Mouse (Mus musculus) left cerebral cortex, postnatal 25 days (tissue): ENCODE results near the gene Myadml2. TPM values are rescaled to one million over a fixed set of nuclear protein-coding genes. Genes with fewer than 3 reads are reported as not detected.
"Not testable (repeated sequence)": the region's sequence is repeated elsewhere in the genome, so short reads cannot be mapped to it uniquely, and the experiment has no call there.

ENCODE experiments used
- DNase-seq, 2 experiments: peaks; one replicate each; pipeline ENCODE4 v3.0.0; 2022; ENCODE audit warnings: low spot score in 2 of 2, mixed read lengths in 1 of 2
- intact Hi-C: fragments of 180-260 bp; cut with DNase I; formaldehyde crosslinking; loops from one replicate; pipeline ENCODE4 v1.15.1; 2025
- total RNA-seq, 2 experiments: library from RNA; stranded (reverse); gene quantifications; 2 replicates each; pipeline ENCODE4 v1.2.3; 2021

Gene Myadml2
- 1 to 10 TPM; 7.4 to 8.6 TPM for total RNA-seq

- DNase-seq = peak; percentile 54 to 61
- intact Hi-C loops = no loop called here
These were observed at the start of gene Myadml2 for GRCm38 (mm10) chr11:120648001-120648476. Myadml2 (minus strand) TSS chr11:120648158.

DNA sequence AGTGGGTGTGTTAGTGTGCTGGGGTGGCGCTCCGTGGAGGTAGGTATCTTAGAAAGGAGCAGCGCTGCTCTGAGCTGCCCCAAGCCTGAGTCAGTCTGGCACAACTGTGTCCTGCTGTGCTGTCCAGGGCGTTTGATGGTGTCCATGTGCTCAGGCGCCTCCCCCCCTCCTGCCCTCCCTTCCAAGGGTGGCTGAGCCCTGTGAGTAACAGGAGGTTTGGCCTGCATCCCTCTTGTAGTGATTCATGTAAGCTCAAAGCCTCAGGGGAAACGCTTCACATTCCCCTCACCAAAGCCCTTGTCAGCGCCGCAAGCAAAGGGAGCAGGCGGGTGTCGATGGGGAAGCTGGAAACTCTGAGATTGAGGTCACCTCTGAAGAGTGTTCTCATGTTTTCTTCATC is 49.8 kb upstream of the Myadml2 start:
- intact Hi-C loops = no loop called here
- DNase-seq = no peak

GRCm38 (mm10) chr11:120696568-120696967 is 48.6 kb upstream of the Myadml2 start:
- intact Hi-C loops = no loop called here
- DNase-seq = no peak

DNA sequence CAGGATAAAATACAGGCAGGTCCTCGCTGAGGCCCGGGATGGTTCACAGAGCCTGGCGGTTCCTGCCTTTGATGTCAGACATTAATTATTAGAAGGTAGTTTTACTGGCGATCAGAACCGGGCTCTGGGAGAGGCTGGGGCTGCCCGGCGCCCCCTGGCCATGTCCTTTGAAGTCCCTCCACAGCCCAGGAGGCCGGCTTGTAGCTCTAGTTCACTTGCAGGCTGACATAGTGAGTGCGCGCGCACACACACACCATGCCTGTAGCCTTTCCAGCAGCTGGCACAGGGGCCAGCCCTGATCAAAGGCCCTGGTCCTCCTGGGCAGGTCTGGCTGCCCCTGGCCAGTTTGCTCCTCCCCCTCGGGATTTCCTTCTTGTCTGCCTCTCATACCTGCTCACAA is 47.7 kb upstream of the Myadml2 start:
- intact Hi-C loops = no loop called here
- no peak for DNase-seq

- intact Hi-C loops = no loop called here
- DNase-seq = no peak
These were observed 47.2 kb upstream of the Myadml2 start for GRCm38 (mm10) chr11:120695184-120695583.

DNA sequence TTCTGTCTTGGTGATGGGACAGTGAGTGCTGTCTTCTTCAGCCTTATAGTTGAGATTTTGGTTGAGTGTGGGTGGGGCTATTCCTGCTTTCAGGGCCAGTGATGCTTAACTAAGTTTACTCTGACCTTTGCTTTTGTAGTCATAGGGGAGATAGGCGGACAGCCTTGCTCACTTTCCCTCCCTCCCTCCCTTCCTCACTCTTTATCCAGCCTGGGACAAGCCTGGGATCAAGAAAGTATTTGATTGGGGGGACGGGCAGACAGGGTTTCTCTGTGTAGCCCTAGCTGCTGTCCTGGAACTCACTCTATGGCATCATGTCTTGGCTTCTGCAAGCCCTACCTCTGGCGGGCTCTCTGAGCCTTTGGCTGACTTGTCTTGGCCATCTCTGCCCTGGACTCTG is 45.5 kb upstream of the Myadml2 start:
- intact Hi-C loops = no loop called here
- no peak for DNase-seq

GRCm38 (mm10) chr11:120692471-120693011 is 44.6 kb upstream of the Myadml2 start:
- peak in 1 of 2 experiments; percentile 58 for DNase-seq
- intact Hi-C loops = no loop called here

DNA sequence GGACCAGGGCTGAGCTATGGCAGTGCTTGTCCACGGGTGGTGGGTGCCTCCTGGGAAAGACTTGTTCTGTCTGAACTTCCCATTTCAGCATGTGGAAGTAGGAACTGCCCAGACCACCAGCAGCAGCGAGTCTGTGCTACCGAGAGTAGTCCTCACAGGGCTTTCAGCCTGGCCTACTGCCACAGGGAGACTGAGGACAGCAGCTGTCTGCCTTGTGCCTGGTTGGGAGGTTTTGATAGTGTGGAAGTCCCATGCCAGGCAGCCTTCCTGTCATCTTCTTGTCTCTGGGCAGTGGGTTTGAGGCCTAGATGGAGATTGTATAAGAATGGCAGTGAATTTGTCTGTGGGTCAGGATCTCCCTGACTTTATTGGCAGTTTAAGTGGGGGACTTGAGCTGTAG is 41.4 kb upstream of the Myadml2 start:
- no peak for DNase-seq
- intact Hi-C loops = no loop called here

DNA sequence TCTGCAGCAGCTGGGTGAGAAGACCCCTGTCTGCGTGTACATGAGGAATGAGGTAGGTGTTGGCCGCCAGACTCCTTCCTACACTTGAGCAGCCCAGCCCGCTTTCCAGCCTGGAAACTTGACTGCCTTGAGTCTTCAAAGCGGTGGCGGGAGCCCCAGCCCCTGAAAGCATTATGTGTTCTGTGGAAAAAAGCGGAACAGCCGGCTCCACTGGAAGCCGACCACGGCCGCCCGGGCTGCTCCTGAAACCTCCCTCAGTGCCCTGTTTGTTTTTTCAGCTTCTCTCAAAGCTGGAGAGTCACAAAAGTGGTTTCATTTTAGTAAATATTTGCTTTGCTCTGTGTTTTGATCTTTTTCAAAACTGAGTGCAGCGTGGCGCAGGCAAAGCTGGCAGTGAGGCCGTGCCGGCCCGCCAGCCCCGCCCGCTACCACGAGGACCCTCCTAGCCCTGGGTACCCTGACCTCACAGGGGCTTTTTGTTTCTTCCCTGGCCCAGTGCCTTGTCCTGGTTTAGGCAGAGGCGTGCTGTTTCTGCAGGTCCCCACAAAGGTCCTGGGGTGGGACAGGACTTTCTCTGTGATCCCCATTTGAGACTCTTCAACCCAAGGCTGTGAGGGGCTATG is 38.8 kb upstream of the Myadml2 start:
- no peak for DNase-seq
- intact Hi-C loops = no loop called here

DNA sequence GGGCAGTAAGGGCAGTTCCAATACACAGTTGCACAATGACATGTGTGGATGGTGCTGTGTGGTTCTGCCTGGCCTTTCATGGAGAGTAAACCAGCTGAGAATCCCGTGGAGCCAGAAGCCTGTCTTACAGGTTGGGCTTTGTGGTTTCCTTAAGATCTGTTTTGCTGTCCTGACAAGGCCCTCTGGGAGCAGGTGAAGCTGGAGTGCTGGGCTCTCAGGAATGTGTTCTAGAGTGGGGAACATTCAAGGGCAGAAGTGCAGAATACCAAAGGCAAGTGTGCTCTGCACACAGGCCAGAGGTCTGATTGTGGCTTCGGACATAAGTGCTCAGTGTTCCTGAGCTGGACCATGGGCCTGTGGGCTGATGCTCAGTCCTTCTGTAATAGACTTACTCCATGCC is 36.7 kb upstream of the Myadml2 start:
- intact Hi-C loops = no loop called here
- DNase-seq = no peak

DNA sequence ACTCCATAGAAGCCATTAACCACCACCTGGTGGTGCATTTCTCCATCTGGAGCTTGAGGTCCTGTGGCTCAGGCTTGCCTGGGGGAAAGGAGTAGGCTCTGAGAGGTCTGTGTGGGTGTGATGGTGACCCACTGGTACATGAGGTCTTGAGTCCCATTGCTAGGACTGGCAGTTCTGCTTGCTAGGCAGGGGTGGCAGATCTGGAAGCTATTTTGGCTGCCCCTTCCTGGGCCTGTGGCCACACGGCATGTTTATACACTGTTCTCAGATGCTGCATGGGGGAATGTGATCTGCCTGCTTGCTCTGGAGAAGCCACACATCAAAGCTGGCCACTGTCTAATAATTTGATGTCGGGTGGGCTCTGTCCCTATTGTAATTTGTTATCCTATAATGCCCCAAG is 36.1 kb upstream of the Myadml2 start:
- intact Hi-C loops = no loop called here
- DNase-seq = no peak

- no peak for DNase-seq
- intact Hi-C loops = no loop called here
These were observed 35.6 kb upstream of the Myadml2 start for GRCm38 (mm10) chr11:120683536-120683935.

GRCm38 (mm10) chr11:120682683-120683082 is 34.7 kb upstream of the Myadml2 start:
- intact Hi-C loops = no loop called here

GRCm38 (mm10) chr11:120679909-120680308 is 32.0 kb upstream of the Myadml2 start:
- intact Hi-C loops = no loop called here
- DNase-seq = no peak

More at GRCm38 (mm10) chr11:120682683-120683082, 34.7 kb upstream of the Myadml2 start:
- DNase-seq = no peak

GRCm38 (mm10) chr11:120676951-120677350 is 29.0 kb upstream of the Myadml2 start:
- intact Hi-C loops = no loop called here
- DNase-seq = no peak

- DNase-seq, intact Hi-C loops: not testable (repeated sequence)
These were observed 27.9 kb upstream of the Myadml2 start for GRCm38 (mm10) chr11:120675875-120676274.

- intact Hi-C loops = loop anchor here (2.0 kb wide), 1 partner anchor 41 kb away; the partner anchor contains the start of gene Mafg
- DNase-seq = no peak
These were observed 25.7 kb upstream of the Myadml2 start for GRCm38 (mm10) chr11:120673594-120674122.

GRCm38 (mm10) chr11:120672687-120673593 is 25.0 kb upstream of the Myadml2 start, which contains the start of gene Aspscr1:
Aspscr1 (plus strand) TSS chr11:120672973.
- intact Hi-C loops = loop anchor here (2.0 kb wide), 1 partner anchor 40 kb away; the partner anchor contains the start of gene Mafg
- peak; percentile 94 for DNase-seq

- intact Hi-C loops = no loop called here
- no peak for DNase-seq
These were observed 18.7 kb upstream of the Myadml2 start for GRCm38 (mm10) chr11:120666617-120667016.

DNA sequence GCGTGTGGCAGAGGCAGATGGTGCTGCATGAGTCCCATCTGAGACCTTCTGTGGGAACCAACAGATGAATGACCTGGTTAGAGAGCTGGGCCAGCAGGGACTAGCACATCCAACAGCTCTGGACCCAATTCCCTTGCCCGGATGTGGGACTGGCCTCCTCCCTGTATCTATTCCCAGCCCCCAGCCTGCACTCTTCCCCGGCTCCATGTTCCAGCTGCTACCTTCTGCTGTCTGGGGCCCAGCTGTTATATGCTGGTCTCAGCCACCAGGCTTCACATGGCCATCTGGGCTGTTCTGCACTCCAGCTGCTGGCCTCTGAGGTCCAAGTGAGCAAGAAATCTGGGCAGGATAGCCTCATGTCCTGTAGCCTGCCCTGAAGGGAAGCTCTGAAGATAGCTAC is 17.4 kb upstream of the Myadml2 start:
- intact Hi-C loops = no loop called here
- DNase-seq = no peak
